In the genomic region with DNA sequence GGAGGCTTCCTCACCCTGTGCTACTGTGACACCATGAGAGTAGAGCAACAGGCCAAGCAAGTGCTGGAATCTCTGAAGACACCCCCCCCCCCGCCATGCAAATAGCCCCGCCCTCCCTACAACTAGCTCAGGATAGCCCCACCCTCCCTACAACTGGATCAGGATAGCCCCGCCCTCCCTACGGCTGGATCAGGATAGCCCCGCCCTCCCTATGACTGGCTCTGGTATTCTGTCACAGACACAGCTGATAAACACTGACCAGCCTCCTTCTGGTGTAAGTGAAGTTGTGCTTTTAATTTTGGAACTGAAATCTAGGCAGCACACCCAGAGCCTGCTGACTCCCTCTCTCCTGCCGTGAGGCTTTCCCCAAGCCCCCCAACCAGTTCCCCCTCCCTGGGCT, we compare ENCODE assay signal across 12 mouse cellular contexts.
DNase-seq lines count a peak whose midpoint lies in the region; ATAC-seq lines count a peak whose summit lies in the region.
"Had no signal": no experiment of that assay in that cellular context is flagged by ENCODE, and none has a peak within 500 bp of the region (broad histone marks: within the 10 kb centered on the region; RNA-seq: fewer than 3 reads in every experiment).

No protein-coding gene starts in this region.

- no peaks in the 10 kb centered on the region for H3K27me3 ChIP-seq in heart, embryonic 11.5 days (ENCODE audit: control insufficient read depth, insufficient read depth, low read length)
- H3K27me3 ChIP-seq in limb, embryonic 10.5 days (ENCODE audit: low read depth, poor library complexity, severe bottlenecking), result peaks cover 6% of the 10 kb centered on the region; the same call in 1 of the 2 replicates

- H3K36me3 ChIP-seq in heart, embryonic 11.5 days (ENCODE audit: control insufficient read depth, insufficient read depth, low read length), result no peaks in the 10 kb centered on the region
- no peaks in the 10 kb centered on the region for H3K36me3 ChIP-seq in limb, embryonic 10.5 days

- no peak overlapping the region for H3K4me2 ChIP-seq in heart, embryonic 11.5 days
- H3K4me2 ChIP-seq: forebrain, embryonic 13.5 days had no signal

- H3K4me1 ChIP-seq in heart, embryonic 11.5 days (ENCODE audit: control insufficient read depth, insufficient read depth, low read length), result peaks cover 5% of the 10 kb centered on the region; the same call in 1 of the 2 replicates
- H3K4me1 ChIP-seq in limb, embryonic 10.5 days, result peaks cover 21% of the 10 kb centered on the region

- no peak for DNase-seq in heart, adult 9 months (ENCODE audit: low spot score in 2 of 2)
- DNase-seq in lung, postnatal 10 days, result peak; percentile 58
- no peak for DNase-seq in lung, postnatal 36 days
- DNase-seq in limb, embryonic 10.5 days (ENCODE audit: low spot score), result no peak
- peak; percentile 42 for DNase-seq in yolk sac, embryonic 10.5 days (ENCODE audit: low spot score)
- no peak for DNase-seq in gastrocnemius, adult 8-10 months (ENCODE audit: low spot score in 2 of 2)
- no peak for DNase-seq in embryo, embryonic 11 days
- DNase-seq: adrenal gland, postnatal 25 days; gastrocnemius, postnatal 36 days; kidney, adult 18-20 months had no signal

- H3K27ac ChIP-seq in heart, embryonic 11.5 days (ENCODE audit: low read depth, low read length), result peak overlapping the region; percentile 66
- peak overlapping the region; percentile 67; the same call in 1 of the 2 replicates for H3K27ac ChIP-seq in limb, embryonic 10.5 days
- H3K27ac ChIP-seq: forebrain, embryonic 13.5 days had no signal

- WGBS in heart, embryonic 11.5 days (ENCODE audit: insufficient replicate concordance), result 18% methylated on average over 5 of the region's 6 CpGs
- WGBS in limb, embryonic 10.5 days, result 43% methylated on average over 6 of the region's 6 CpGs

- H3K9ac ChIP-seq in heart, embryonic 11.5 days (ENCODE audit: low read depth, low read length), result no peak overlapping the region
- H3K9ac ChIP-seq: forebrain, embryonic 13.5 days had no signal

- no peak overlapping the region for H3K4me3 ChIP-seq in heart, embryonic 11.5 days (ENCODE audit: low read depth, low read length)
- H3K4me3 ChIP-seq in limb, embryonic 10.5 days, result no peak overlapping the region
- H3K4me3 ChIP-seq: forebrain, embryonic 13.5 days had no signal

- H3K9me3 ChIP-seq in heart, embryonic 11.5 days (replicated peaks; ENCODE audit: control insufficient read depth, low read length), result no peaks in the 10 kb centered on the region
- no peaks in the 10 kb centered on the region for H3K9me3 ChIP-seq in limb, embryonic 10.5 days (replicated peaks)
- H3K9me3 ChIP-seq: forebrain, embryonic 13.5 days had no signal

- ATAC-seq in heart, embryonic 11.5 days (replicated peaks; ENCODE audit: insufficient number of reproducible peaks, low FRiP score, low TSS enrichment), result peak; percentile 68
- ATAC-seq: forebrain, embryonic 13.5 days had no signal

Comparison
In these comparisons a context has a peak if more than half of its experiments do, and no peak if none do; other contexts are left out.
1. DNase-seq: peak in lung, postnatal 10 days (single experiment) and yolk sac, embryonic 10.5 days (single experiment); none in heart, adult 9 months (0 of 2), lung, postnatal 36 days (single experiment), limb, embryonic 10.5 days (single experiment), gastrocnemius, adult 8-10 months (0 of 2) and embryo, embryonic 11 days (single experiment).